16 mouse cellular contexts compared by ENCODE assay signal in the genomic region with DNA sequence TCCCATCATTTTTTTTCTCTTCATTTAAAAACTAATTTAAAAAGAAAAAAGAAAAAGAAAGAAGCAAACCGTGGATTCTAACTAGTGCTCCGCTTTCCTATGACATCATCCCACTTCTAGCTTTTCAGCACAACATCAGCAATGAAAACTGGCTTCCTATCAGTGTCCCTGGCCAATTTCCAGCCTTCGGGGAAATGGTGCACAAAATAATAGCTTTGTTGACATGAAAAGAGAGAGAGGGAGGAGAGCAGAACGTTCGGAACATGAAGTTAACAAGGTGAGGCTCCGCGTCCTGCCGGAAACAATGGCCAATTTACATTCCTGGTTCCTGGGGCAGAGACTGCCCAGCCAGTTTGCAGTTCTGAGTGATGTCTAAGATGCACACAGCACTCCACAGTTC.
DNase-seq lines count a peak whose midpoint lies in the region; ATAC-seq lines count a peak whose summit lies in the region.
"Had no signal": no experiment of that assay in that cellular context is flagged by ENCODE, and none has a peak within 500 bp of the region (broad histone marks: within the 10 kb centered on the region; RNA-seq: fewer than 3 reads in every experiment).

No protein-coding gene starts in this region.

- intact Hi-C loops in heart, postnatal 14 days (cut with DNase I): loop anchor here (5.0 to 10.0 kb wide), 3 partner anchors 245 to 1917 kb away; no protein-coding TSS in a partner anchor

- no peak overlapping the region for H3K27ac ChIP-seq in forebrain, embryonic 14.5 days (ENCODE audit: low read depth, low read length)
- no peak overlapping the region for H3K27ac ChIP-seq in forebrain, embryonic 16.5 days (ENCODE audit: low read length)
- no peak overlapping the region for H3K27ac ChIP-seq in kidney, embryonic 14.5 days (ENCODE audit: low read depth, low read length)
- H3K27ac ChIP-seq: midbrain, embryonic 13.5 days; stomach, postnatal 0 days had no signal

- no peaks in the 10 kb centered on the region for H3K9me3 ChIP-seq in forebrain, embryonic 14.5 days (replicated peaks; ENCODE audit: control insufficient read depth, low read length)
- no peaks in the 10 kb centered on the region for H3K9me3 ChIP-seq in forebrain, embryonic 16.5 days (ENCODE audit: control insufficient read depth, low read length)
- no peaks in the 10 kb centered on the region for H3K9me3 ChIP-seq in kidney, embryonic 14.5 days (ENCODE audit: control insufficient read depth, low read length)
- H3K9me3 ChIP-seq: midbrain, embryonic 13.5 days had no signal

- ATAC-seq in forebrain, embryonic 14.5 days: no peak
- no peak for ATAC-seq in forebrain, embryonic 16.5 days
- no peak for ATAC-seq in kidney, embryonic 14.5 days (ENCODE audit: low FRiP score, low TSS enrichment)
- ATAC-seq in erythroblast, adult 5-6 weeks (replicated peaks; ENCODE audit: low FRiP score, poor library complexity, severe bottlenecking): no peak
- ATAC-seq: midbrain, embryonic 13.5 days had no signal

- H3K4me2 ChIP-seq in forebrain, embryonic 14.5 days (ENCODE audit: low read length): 0 out of 2 replicates have a peak overlapping the region, but pooled peaks have one; percentile 6
- no peak overlapping the region; the same call in 1 of the 2 replicates for H3K4me2 ChIP-seq in forebrain, embryonic 16.5 days (ENCODE audit: low read length)
- no peak overlapping the region for H3K4me2 ChIP-seq in kidney, embryonic 14.5 days (replicated peaks; ENCODE audit: low read depth, low read length)
- H3K4me2 ChIP-seq: midbrain, embryonic 13.5 days had no signal

- no peaks in the 10 kb centered on the region for H3K27me3 ChIP-seq in forebrain, embryonic 14.5 days (replicated peaks; ENCODE audit: control insufficient read depth, insufficient read depth, low read length)
- H3K27me3 ChIP-seq in forebrain, embryonic 16.5 days (replicated peaks; ENCODE audit: control insufficient read depth, insufficient read depth, low read length): no peaks in the 10 kb centered on the region; the same call in 1 of the 2 replicates
- H3K27me3 ChIP-seq in kidney, embryonic 14.5 days (ENCODE audit: control insufficient read depth, insufficient read depth, low read length): no peaks in the 10 kb centered on the region
- H3K27me3 ChIP-seq: midbrain, embryonic 13.5 days had no signal

- no peak overlapping the region for H3K9ac ChIP-seq in forebrain, embryonic 14.5 days (ENCODE audit: low read length)
- no peak overlapping the region for H3K9ac ChIP-seq in forebrain, embryonic 16.5 days (replicated peaks; ENCODE audit: low read depth, low read length)
- no peak overlapping the region for H3K9ac ChIP-seq in kidney, embryonic 14.5 days (ENCODE audit: low read depth, low read length)
- H3K9ac ChIP-seq: midbrain, embryonic 13.5 days had no signal

- peak; percentile 55 for DNase-seq in forebrain, embryonic 14.5 days (ENCODE audit: low spot score)
- peak; percentile 15 for DNase-seq in kidney, postnatal 10 days
- peak; percentile 24 for DNase-seq in Muller cell, postnatal 12 days (ENCODE audit: inconsistent ontology term)
- DNase-seq in heart, postnatal 14 days: peak; percentile 27 to 46
- DNase-seq in urinary bladder, postnatal 4 days (ENCODE audit: low spot score in 2 of 2): no peak
- DNase-seq: cerebellum, adult 11 months; layer of hippocampus, adult 9-11 months; right cerebral cortex, adult 18-20 months; spleen, adult 18-20 months had no signal

- WGBS in forebrain, embryonic 14.5 days: 15% methylated on average over 8 of the region's 8 CpGs
- WGBS in forebrain, embryonic 16.5 days: 14% methylated on average over 8 of the region's 8 CpGs
- 44% methylated on average over 8 of the region's 8 CpGs for WGBS in kidney, embryonic 14.5 days

- H3K36me3 ChIP-seq in forebrain, embryonic 14.5 days (ENCODE audit: control insufficient read depth, insufficient read depth, low read length): no peaks in the 10 kb centered on the region
- H3K36me3 ChIP-seq in forebrain, embryonic 16.5 days (ENCODE audit: control insufficient read depth, insufficient read depth): no peaks in the 10 kb centered on the region
- no peaks in the 10 kb centered on the region for H3K36me3 ChIP-seq in kidney, embryonic 14.5 days (ENCODE audit: control insufficient read depth, insufficient read depth, low read length)
- H3K36me3 ChIP-seq: G1E; midbrain, embryonic 13.5 days had no signal

- no peak overlapping the region for H3K4me3 ChIP-seq in forebrain, embryonic 14.5 days (ENCODE audit: low read depth, low read length)
- no peak overlapping the region for H3K4me3 ChIP-seq in forebrain, embryonic 16.5 days (replicated peaks; ENCODE audit: low read length)
- no peak overlapping the region for H3K4me3 ChIP-seq in kidney, embryonic 14.5 days (ENCODE audit: low read length)
- H3K4me3 ChIP-seq: erythroblast, embryonic 14.5 days; midbrain, embryonic 13.5 days had no signal

- peaks cover 4% of the 10 kb centered on the region; the same call in 1 of the 2 replicates for H3K4me1 ChIP-seq in forebrain, embryonic 14.5 days (ENCODE audit: control insufficient read depth, insufficient read depth, low read length)
- H3K4me1 ChIP-seq in forebrain, embryonic 16.5 days (replicated peaks; ENCODE audit: control insufficient read depth, insufficient read depth, low read length): 0 out of 2 replicates have a peak, but pooled peaks cover 9% of the 10 kb centered on the region
- H3K4me1 ChIP-seq in kidney, embryonic 14.5 days (ENCODE audit: control insufficient read depth, insufficient read depth, low read length): no peaks in the 10 kb centered on the region
- H3K4me1 ChIP-seq: midbrain, embryonic 13.5 days had no signal

Comparison
In these comparisons a context has a peak if more than half of its experiments do, and no peak if none do; other contexts are left out.
1. DNase-seq: peak in forebrain, embryonic 14.5 days (single experiment), kidney, postnatal 10 days (single experiment), Muller cell, postnatal 12 days (single experiment) and heart, postnatal 14 days (2 of 2); none in urinary bladder, postnatal 4 days (0 of 2).